Mouse (Mus musculus): ENCODE data around the gene Szrd1.

The Szrd1 gene

GRCm38 (mm10) chr4:141066709-141067515 lies 72.7 kb downstream of the Szrd1 start:
- peak; percentile 95 for DNase-seq

DNA sequence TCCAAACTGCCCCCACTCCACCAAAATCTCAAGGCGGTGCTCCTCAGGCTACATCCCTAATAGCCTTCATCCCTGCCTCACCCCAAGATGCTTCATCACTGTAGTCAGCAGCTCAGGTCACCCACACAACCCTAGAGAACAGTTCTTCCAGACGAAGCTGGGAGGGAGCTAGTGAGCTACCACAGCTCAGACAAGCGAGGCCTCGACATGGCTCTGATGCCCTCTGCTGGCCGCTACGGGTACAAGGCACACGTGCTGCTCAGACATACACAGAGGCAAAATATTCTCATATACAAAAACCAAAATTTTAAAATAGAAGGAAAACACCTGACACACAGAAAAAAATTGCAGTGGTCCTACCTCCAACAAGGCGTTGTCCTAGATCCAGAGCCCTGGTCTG lies 74.5 kb downstream of the Szrd1 start:
- peak; percentile 96 for DNase-seq

GRCm38 (mm10) chr4:141064104-141064659 lies 75.4 kb downstream of the Szrd1 start:
- peak; percentile 87 for DNase-seq

Measured in heart, adult 11 months (tissue).